Comparison of ENCODE assay signal across 8 mouse cellular contexts in genomic region chr1:165709629-165710256, GRCm38 (mm10). TPM values are rescaled to one million over a fixed set of nuclear protein-coding genes. Genes with fewer than 3 reads are reported as not detected.
A peak's percentile ranks its signal among the peaks of the same experiment; 100 is the strongest.
DNase-seq lines count a peak whose midpoint lies in the region; ATAC-seq lines count a peak whose summit lies in the region.

TSS of gene Rcsd1 (minus strand) at chr1:165709757.

- peaks cover 29% of the 10 kb centered on the region for H3K4me1 ChIP-seq in intestine, embryonic 16.5 days (ENCODE audit: control insufficient read depth, insufficient read depth, low read length)
- peaks cover 18% of the 10 kb centered on the region for H3K4me1 ChIP-seq in neural tube, embryonic 13.5 days (replicated peaks)

- WGBS in intestine, embryonic 16.5 days: 52% methylated on average over 5 of the region's 5 CpGs
- WGBS in neural tube, embryonic 13.5 days: 56% methylated on average over 5 of the region's 5 CpGs

- ATAC-seq in activated CD4-positive, CD25-positive, alpha-beta regulatory T cell, adult 4 months: peak; percentile 78
- ATAC-seq in intestine, embryonic 16.5 days: no peak
- ATAC-seq in neural tube, embryonic 13.5 days (ENCODE audit: low read depth): no peak

- peak within 1 kb of the TSS; percentile 84; the same call in 1 of the 2 replicates for H3K9ac ChIP-seq in intestine, embryonic 16.5 days (ENCODE audit: low read depth, low read length)
- H3K9ac ChIP-seq in neural tube, embryonic 13.5 days: no peak within 1 kb of the TSS

- H3K27me3 ChIP-seq in intestine, embryonic 16.5 days (replicated peaks; ENCODE audit: control insufficient read depth, insufficient read depth, low read length): no peaks in the 10 kb centered on the region
- peaks cover 46% of the 10 kb centered on the region for H3K27me3 ChIP-seq in neural tube, embryonic 13.5 days

- peak within 1 kb of the TSS; percentile 75 for H3K4me3 ChIP-seq in intestine, embryonic 16.5 days (ENCODE audit: low read length)
- peak within 1 kb of the TSS; percentile 54; the same call in 1 of the 2 replicates for H3K4me3 ChIP-seq in neural tube, embryonic 13.5 days

- no peaks in the 10 kb centered on the region for H3K9me3 ChIP-seq in intestine, embryonic 16.5 days (ENCODE audit: control insufficient read depth, low read length)
- no peaks in the 10 kb centered on the region for H3K9me3 ChIP-seq in neural tube, embryonic 13.5 days

- peak within 1 kb of the TSS; percentile 74 for H3K27ac ChIP-seq in intestine, embryonic 16.5 days (ENCODE audit: low read length)
- H3K27ac ChIP-seq in neural tube, embryonic 13.5 days (replicated peaks): no peak within 1 kb of the TSS

- no peaks in the 10 kb centered on the region for H3K36me3 ChIP-seq in intestine, embryonic 16.5 days (ENCODE audit: control insufficient read depth, insufficient read depth, low read length)
- no peaks in the 10 kb centered on the region for H3K36me3 ChIP-seq in neural tube, embryonic 13.5 days

- DNase-seq in adrenal gland, adult 18-20 months (ENCODE audit: low spot score in 2 of 2): no peak
- no peak for DNase-seq in adrenal gland, adult (ENCODE audit: inconsistent age in 2 of 2, low spot score in 1 of 2)
- no peak for DNase-seq in gastrocnemius, postnatal 25 days
- DNase-seq in cerebellum, adult 11-12 months: no peak
- DNase-seq in layer of hippocampus, postnatal 36 days: no peak

- H3K4me2 ChIP-seq in intestine, embryonic 16.5 days (ENCODE audit: low read depth, low read length): peak within 1 kb of the TSS; percentile 87; the same call in 1 of the 2 replicates
- H3K4me2 ChIP-seq in neural tube, embryonic 13.5 days: peak within 1 kb of the TSS; percentile 90

RNA-seq across cellular contexts. Expression of gene Rcsd1, which starts in this region (rescaled TPM):
- 10 to 100 TPM; 13.5 to 15.2 TPM for total RNA-seq in adrenal gland, adult 18-20 months (2021)
- 100 to 1,000 TPM; 110 to 112 TPM for polyA plus RNA-seq in activated CD4-positive, CD25-positive, alpha-beta regulatory T cell, adult 4 months (2017; shearing (Covaris generic))
- 10 to 100 TPM; 80.0 to 85.8 TPM for total RNA-seq in gastrocnemius, postnatal 25 days (2021)
- polyA plus RNA-seq in intestine, embryonic 16.5 days (2015; fragmentation: Nextera tagmentation; extraction: Ambion mirVana): 28.7 and 32.4 TPM in 2 replicates
- polyA plus RNA-seq in neural tube, embryonic 13.5 days (2015; fragmentation: Nextera tagmentation; extraction: Ambion mirVana): 12.4 and 13.5 TPM in 2 replicates
- 1 to 10 TPM; 3.7 to 4.8 TPM for total RNA-seq in layer of hippocampus, postnatal 36 days (2021)

Comparison
In these comparisons a context has a peak if more than half of its experiments do, and no peak if none do; other contexts are left out.
1. RNA of gene Rcsd1 (total RNA-seq): 80.0 to 85.8 TPM in gastrocnemius, postnatal 25 days; 13.5 to 15.2 TPM in adrenal gland, adult 18-20 months and 3.7 to 4.8 TPM in layer of hippocampus, postnatal 36 days; every median in the first group is over 4 times any median in the second.